Mouse (Mus musculus) lung, embryonic 16.5 days (tissue): ENCODE data around the gene Pmp22. TPM values are rescaled to one million over a fixed set of nuclear protein-coding genes. Genes with fewer than 3 reads are reported as not detected.

ENCODE experiments used
- ATAC-seq: fragments of 200-750 bp; cut with Nextera tagmentation; 2 replicates; pipeline ENCODE4 v1.8.0; 2017; ENCODE audit warnings: low read depth, mild to moderate bottlenecking, moderate library complexity
- H3K27ac ChIP-seq: fragments of 300-500 bp; sonication (generic); 2 replicates; pipeline ENCODE4 v1.5.1; 2014; ENCODE audit warnings: mild to moderate bottlenecking, control low read depth, low read length
- H3K27me3 ChIP-seq: fragments of 300-500 bp; sonication (generic); 2 replicates; pipeline ENCODE4 v1.6.1; 2014; ENCODE audit warnings: low read depth, low read length, mixed read lengths; ENCODE audit not compliant: control insufficient read depth, insufficient read depth
- H3K36me3 ChIP-seq: fragments of 300-500 bp; sonication (generic); 2 replicates; pipeline ENCODE4 v1.6.1; 2014; ENCODE audit warnings: low read length; ENCODE audit not compliant: control insufficient read depth, insufficient read depth
- H3K4me1 ChIP-seq: fragments of 300-500 bp; sonication (generic); replicated peaks from 2 replicates; pipeline ENCODE4 v1.6.1; 2014; ENCODE audit warnings: low read length, mixed read lengths; ENCODE audit not compliant: control insufficient read depth, insufficient read depth
- H3K4me2 ChIP-seq: fragments of 300-500 bp; sonication (generic); 2 replicates; pipeline ENCODE4 v1.6.1; 2014; ENCODE audit warnings: low read depth, low read length, control low read depth
- H3K4me3 ChIP-seq: fragments of 300-500 bp; sonication (generic); 2 replicates; pipeline ENCODE4 v1.5.1; 2014; ENCODE audit warnings: mild to moderate bottlenecking, low read length, control low read depth
- H3K9ac ChIP-seq: fragments of 300-500 bp; sonication (generic); 2 replicates; pipeline ENCODE4 v1.6.1; 2014; ENCODE audit warnings: low read length, control low read depth
- H3K9me3 ChIP-seq: fragments of 300-500 bp; sonication (generic); 2 replicates; pipeline ENCODE4 v1.6.1; 2016; ENCODE audit warnings: low read length; ENCODE audit not compliant: control insufficient read depth
- WGBS: fragments of 180-500 bp; shearing (Covaris S2); extraction: QIAGEN DNeasy Blood & Tissue Kit; methylation state at CpG from one replicate; pipeline ENCODE4 v1.1.7; 2014; 5-methylcytosine and 5-hydroxymethylcytosine counted together
- polyA plus RNA-seq: library from polyadenylated mRNA; unstranded; fragments of >200 nt; fragmentation: Nextera tagmentation; extraction: Ambion mirVana; gene quantifications from 2 replicates; pipeline ENCODE4 v1.2.1, GENCODE M21; 2015

Pmp22 gene
- polyA plus RNA-seq, 1 experiment from 2014 or later: 298 TPM

GRCm38 (mm10) chr11:63180262-63181101 is 51.7 kb downstream of the Pmp22 start:
- Histone ChIP-seq H3K27me3 (no peaks in the 10 kb centered on the region), H3K4me1 (no peaks in the 10 kb centered on the region), H3K36me3 (no peaks in the 10 kb centered on the region), H3K9ac (no peak overlapping the region), H3K9me3 (no peaks in the 10 kb centered on the region), H3K27ac (no peak overlapping the region), H3K4me2 (no peak overlapping the region), H3K4me3 (no peak overlapping the region)
- no peak for ATAC-seq
- WGBS: 67% methylated on average over 7 of the region's 7 CpGs

- H3K36me3 ChIP-seq: no peaks in the 10 kb centered on the region
- no peaks in the 10 kb centered on the region for H3K27me3 ChIP-seq
- no peaks in the 10 kb centered on the region for H3K9me3 ChIP-seq
- no peak overlapping the region for H3K9ac ChIP-seq
- H3K4me1 ChIP-seq: no peaks in the 10 kb centered on the region
- H3K4me3 ChIP-seq: no peak overlapping the region
- H3K27ac ChIP-seq: no peak overlapping the region
- ATAC-seq: peak; percentile 66
- no peak overlapping the region for H3K4me2 ChIP-seq
- WGBS: 38% methylated on average over 7 of the region's 7 CpGs
These were observed 60.0 kb downstream of the Pmp22 start for GRCm38 (mm10) chr11:63188803-63189202.

GRCm38 (mm10) chr11:63198070-63198469 is 69.3 kb downstream of the Pmp22 start:
- 39% methylated on average over 4 of the region's 4 CpGs for WGBS
- H3K4me3 ChIP-seq: no peak overlapping the region
- no peaks in the 10 kb centered on the region for H3K27me3 ChIP-seq
- peaks cover 10% of the 10 kb centered on the region for H3K9me3 ChIP-seq
- H3K36me3 ChIP-seq: no peaks in the 10 kb centered on the region
- ATAC-seq: no peak
- no peaks in the 10 kb centered on the region for H3K4me1 ChIP-seq
- H3K9ac ChIP-seq: no peak overlapping the region
- no peak overlapping the region for H3K4me2 ChIP-seq
- no peak overlapping the region for H3K27ac ChIP-seq

- Histone ChIP-seq H3K4me1 (no peaks in the 10 kb centered on the region), H3K9me3 (peaks cover 10% of the 10 kb centered on the region), H3K27me3 (no peaks in the 10 kb centered on the region), H3K9ac (no peak overlapping the region), H3K36me3 (no peaks in the 10 kb centered on the region), H3K4me2 (no peak overlapping the region), H3K4me3 (no peak overlapping the region), H3K27ac (no peak overlapping the region)
- no peak for ATAC-seq
- 83% methylated on average over 3 of the region's 3 CpGs for WGBS
These were observed 73.3 kb downstream of the Pmp22 start for GRCm38 (mm10) chr11:63201989-63202535.

Other genes with a start within 250 kb of the Pmp22 start
- gene Tvp23b, start 249.5 kb upstream of the Pmp22 start, polyA plus RNA-seq: 79.5 TPM in 2 replicates
- gene Cdrt4, start 177.8 kb upstream of the Pmp22 start, polyA plus RNA-seq: 0.21 and 0.52 TPM in 2 replicates
- 0.31 and 0.41 TPM in 2 replicates for gene Tekt3, start 67.3 kb upstream of the Pmp22 start, polyA plus RNA-seq